Mouse (Mus musculus): ENCODE data around the gene Wnk1.

GRCm38 (mm10) chr6:120055666-120056540, 17.4 kb upstream of the Wnk1 start:
- TF ChIP-seq CTCF (IDR thresholded peaks at IDR 0.05; ENCODE audit: extremely low read depth, insufficient read depth, insufficient read length, insufficient replicate concordance) (no peak), POLR2A (IDR thresholded peaks at IDR 0.05; ENCODE audit: low read depth, low read length) (no peak)

Data from spleen, adult 2 months (tissue).